Mouse (Mus musculus) lung, postnatal 0 days (tissue): ENCODE measurements at regions not wholly inside any gene's neighbourhood (a gene's known extent, or its start where the extent isn't known, plus 50 kb on each side); places are given as distances from the start of the nearest gene placed in this dataset.

Experiments used
- CTCF ChIP-seq: IDR thresholded peaks from 2 replicates; pipeline ENCODE4 v1.5.1; 2016; ENCODE audit warnings: antibody characterized with exemption, mild to moderate bottlenecking
- EP300 ChIP-seq: IDR thresholded peaks from 2 replicates; pipeline ENCODE4 v1.6.1; 2016; ENCODE audit warnings: antibody characterized with exemption, mild to moderate bottlenecking, control low read depth

- TF ChIP-seq CTCF (no peak), EP300 (no peak)
Measured at GRCm38 (mm10) chr14:101327421-101327820, 127.3 kb upstream of the Prr30 start.
